Mouse (Mus musculus) spleen, adult 2 months (tissue): Measurements from ENCODE around the gene Scn4a. TPM values are rescaled to one million over a fixed set of nuclear protein-coding genes. Genes with fewer than 3 reads are reported as not detected.
A peak's percentile ranks its signal among the peaks of the same experiment; 100 is the strongest.

Experiments
- DNase-seq, 2 experiments: peaks; one replicate each; pipeline versions ENCODE4 v3.0.0 to v3.0.0-alpha.2; 2012 to 2021; ENCODE audit warnings: low spot score in 2 of 2, low read depth in 1 of 2
- H3K27ac ChIP-seq: fragments of 200-500 bp; 2 replicates; pipeline ENCODE4 v1.5.1; 2012; ENCODE audit warnings: low read length, inconsistent platforms; ENCODE audit not compliant: insufficient read depth
- H3K27me3 ChIP-seq: fragments of 200-500 bp; 2 replicates; pipeline ENCODE4 v1.6.1; 2012; ENCODE audit warnings: mild to moderate bottlenecking, moderate library complexity, low read length, inconsistent platforms; ENCODE audit not compliant: control insufficient read depth, insufficient read depth
- H3K36me3 ChIP-seq: fragments of 200-500 bp; 2 replicates; pipeline ENCODE4 v1.6.1; 2012; ENCODE audit warnings: mild to moderate bottlenecking, low read length, inconsistent platforms; ENCODE audit not compliant: control insufficient read depth, insufficient read depth
- H3K4me1 ChIP-seq: fragments of 200-500 bp; 2 replicates; pipeline ENCODE4 v1.6.1; 2011; ENCODE audit warnings: inconsistent platforms; ENCODE audit not compliant: control insufficient read depth, insufficient read depth, insufficient read length
- H3K4me3 ChIP-seq: fragments of 200-500 bp; 2 replicates; pipeline ENCODE4 v1.5.1; 2011; ENCODE audit warnings: mild to moderate bottlenecking, inconsistent platforms; ENCODE audit not compliant: insufficient read depth, insufficient read length; ENCODE audit errors: extremely low read depth
- CTCF ChIP-seq: fragments of 200-500 bp; IDR thresholded peaks from 2 replicates; pipeline ENCODE4 v1.5.1; 2011; ENCODE audit warnings: mild to moderate bottlenecking, inconsistent platforms; ENCODE audit not compliant: insufficient read depth, insufficient read length, insufficient replicate concordance; ENCODE audit errors: extremely low read depth
- POLR2A ChIP-seq: fragments of 200-500 bp; IDR thresholded peaks from 2 replicates; pipeline ENCODE4 v1.6.1; 2011; ENCODE audit warnings: low read depth, low read length, inconsistent platforms
- WGBS: fragments of 180-500 bp; shearing (Covaris S2); methylation state at CpG from one replicate; pipeline ENCODE4 v1.1.7; 2018; 5-methylcytosine and 5-hydroxymethylcytosine counted together
- polyA plus RNA-seq: library from polyadenylated mRNA; depleted of rRNA; stranded (reverse); fragments of >200 nt; gene quantifications from 2 replicates; pipeline ENCODE4 v1.2.3, GENCODE M21; 2012

Scn4a gene
- polyA plus RNA-seq, 1 experiment, result 6.1 TPM

- 77% methylated on average over 10 of the region's 10 CpGs for WGBS
- H3K4me3 ChIP-seq, result no peak within 1 kb of the TSS
These were observed 12.3 kb upstream of the Scn4a start, which contains the start of gene Prr29 for GRCm38 (mm10) chr11:106365366-106365765. Gene Prr29, plus strand, starts transcription at chr11:106365472.

GRCm38 (mm10) chr11:106364712-106365111 lies 11.6 kb upstream of the Scn4a start:
- WGBS, result 46% methylated on average over 11 of the region's 11 CpGs
- H3K27me3 ChIP-seq, result no peaks in the 10 kb centered on the region

More at GRCm38 (mm10) chr11:106365366-106365765, 12.3 kb upstream of the Scn4a start, which contains the start of gene Prr29:
- TF ChIP-seq CTCF (no peak), POLR2A (no peak)
- H3K27me3 ChIP-seq, result no peaks in the 10 kb centered on the region
- no peak for DNase-seq
- H3K27ac ChIP-seq, result no peak within 1 kb of the TSS
- H3K4me1 ChIP-seq, result no peaks in the 10 kb centered on the region
- H3K36me3 ChIP-seq, result no peaks in the 10 kb centered on the region

GRCm38 (mm10) chr11:106359350-106359749 lies 6.3 kb upstream of the Scn4a start:
- no peaks in the 10 kb centered on the region for H3K27me3 ChIP-seq
- H3K27ac ChIP-seq, result no peak overlapping the region
- H3K4me3 ChIP-seq, result no peak overlapping the region
- TF ChIP-seq CTCF, result peak; percentile 44; the same call in 1 of the 2 replicates
- TF ChIP-seq POLR2A, result no peak
- 25% methylated on average over 5 of the region's 5 CpGs for WGBS
- no peaks in the 10 kb centered on the region for H3K36me3 ChIP-seq
- DNase-seq, result peak; percentile 17 to 34
- H3K4me1 ChIP-seq, result peaks cover 12% of the 10 kb centered on the region

More at GRCm38 (mm10) chr11:106364712-106365111, 11.6 kb upstream of the Scn4a start:
- no peak for DNase-seq
- Histone ChIP-seq H3K36me3 (no peaks in the 10 kb centered on the region), H3K4me1 (no peaks in the 10 kb centered on the region), H3K4me3 (no peak overlapping the region), H3K27ac (no peak overlapping the region)
- TF ChIP-seq POLR2A (no peak), CTCF (no peak)

- no peaks in the 10 kb centered on the region for H3K36me3 ChIP-seq
- no peak overlapping the region for H3K4me3 ChIP-seq
- no peaks in the 10 kb centered on the region for H3K27me3 ChIP-seq
- H3K4me1 ChIP-seq, result peaks cover 12% of the 10 kb centered on the region
- TF ChIP-seq CTCF, result no peak
- no peak for TF ChIP-seq POLR2A
- H3K27ac ChIP-seq, result no peak overlapping the region
- DNase-seq, result no peak
- WGBS, result 24% methylated on average over 19 of the region's 19 CpGs
These were observed 2.5 kb upstream of the Scn4a start for GRCm38 (mm10) chr11:106355382-106356128.

- no peak for TF ChIP-seq CTCF
- TF ChIP-seq POLR2A, result no peak
- no peak overlapping the region for H3K27ac ChIP-seq
- no peak overlapping the region for H3K4me3 ChIP-seq
- no peaks in the 10 kb centered on the region for H3K36me3 ChIP-seq
- 58% methylated on average over 1 of the region's 1 CpGs for WGBS
- no peaks in the 10 kb centered on the region for H3K27me3 ChIP-seq
- no peak for DNase-seq
- peaks cover 12% of the 10 kb centered on the region for H3K4me1 ChIP-seq
These were observed 1.1 kb upstream of the Scn4a start for GRCm38 (mm10) chr11:106354181-106354580.

- Histone ChIP-seq H3K4me1 (peaks cover 12% of the 10 kb centered on the region), H3K4me3 (no peak overlapping the region), H3K36me3 (no peaks in the 10 kb centered on the region), H3K27ac (no peak overlapping the region), H3K27me3 (no peaks in the 10 kb centered on the region)
- no peak for TF ChIP-seq POLR2A
- 59% methylated on average over 4 of the region's 4 CpGs for WGBS
- no peak for DNase-seq
These were observed 1.1 kb downstream of the Scn4a start for GRCm38 (mm10) chr11:106351941-106352340.

- no peaks in the 10 kb centered on the region for H3K36me3 ChIP-seq
- TF ChIP-seq POLR2A (no peak), CTCF (no peak)
- WGBS, result 76% methylated on average over 3 of the region's 3 CpGs
- peaks cover 12% of the 10 kb centered on the region for H3K4me1 ChIP-seq
- no peak for DNase-seq
- no peaks in the 10 kb centered on the region for H3K27me3 ChIP-seq
- no peak overlapping the region for H3K4me3 ChIP-seq
- H3K27ac ChIP-seq, result no peak overlapping the region
These were observed 1.8 kb downstream of the Scn4a start for GRCm38 (mm10) chr11:106351253-106351652.
